Mouse (Mus musculus) forebrain, embryonic 16.5 days (tissue): ENCODE data around the gene Tcam1. TPM values are rescaled to one million over a fixed set of nuclear protein-coding genes. Genes with fewer than 3 reads are reported as not detected.
"Not testable (repeated sequence)": the region's sequence is repeated elsewhere in the genome, so short reads cannot be mapped to it uniquely, and the experiment has no call there.

ENCODE experiments used
- ATAC-seq: fragments of 200-750 bp; cut with Nextera tagmentation; 2 replicates; pipeline ENCODE4 v1.8.0; 2017; ENCODE audit warnings: mild to moderate bottlenecking, moderate library complexity
- H3K27ac ChIP-seq: fragments of 300-500 bp; sonication (generic); 2 replicates; pipeline ENCODE4 v1.5.1; 2014; ENCODE audit warnings: low read length, control low read depth
- H3K27me3 ChIP-seq: fragments of 300-500 bp; sonication (generic); replicated peaks from 2 replicates; pipeline ENCODE4 v1.6.1; 2014; ENCODE audit warnings: low read length; ENCODE audit not compliant: control insufficient read depth, insufficient read depth
- H3K36me3 ChIP-seq: fragments of 300-500 bp; sonication (generic); 2 replicates; pipeline ENCODE4 v1.6.1; 2014; ENCODE audit not compliant: control insufficient read depth, insufficient read depth
- H3K4me1 ChIP-seq: fragments of 300-500 bp; sonication (generic); replicated peaks from 2 replicates; pipeline ENCODE4 v1.6.1; 2014; ENCODE audit warnings: low read length; ENCODE audit not compliant: control insufficient read depth, insufficient read depth
- H3K4me2 ChIP-seq: fragments of 300-500 bp; sonication (generic); 2 replicates; pipeline ENCODE4 v1.6.1; 2014; ENCODE audit warnings: mild to moderate bottlenecking, low read length, control low read depth
- H3K4me3 ChIP-seq: fragments of 300-500 bp; sonication (generic); replicated peaks from 2 replicates; pipeline ENCODE4 v1.5.1; 2014; ENCODE audit warnings: mild to moderate bottlenecking, low read length, control low read depth
- H3K9ac ChIP-seq: fragments of 300-500 bp; sonication (generic); replicated peaks from 2 replicates; pipeline ENCODE4 v1.6.1; 2014; ENCODE audit warnings: low read depth, low read length, control low read depth
- H3K9me3 ChIP-seq: fragments of 300-500 bp; sonication (generic); 2 replicates; pipeline ENCODE4 v1.6.1; 2016; ENCODE audit warnings: low read length; ENCODE audit not compliant: control insufficient read depth
- WGBS: fragments of 180-500 bp; shearing (Covaris S2); extraction: QIAGEN DNeasy Blood & Tissue Kit; methylation state at CpG from one replicate; pipeline ENCODE4 v1.1.7; 2014; 5-methylcytosine and 5-hydroxymethylcytosine counted together
- polyA plus RNA-seq: library from polyadenylated mRNA; unstranded; fragments of >200 nt; fragmentation: Nextera tagmentation; extraction: Ambion mirVana; gene quantifications from 2 replicates; pipeline ENCODE4 v1.2.1, GENCODE M21; 2015

The Tcam1 gene
- polyA plus RNA-seq = 0.11 and 0.17 TPM in 2 replicates

GRCm38 (mm10) chr11:106276454-106276853 lies at the start of gene Tcam1:
Gene Tcam1 (plus strand): TSS chr11:106276672.
- H3K4me2 ChIP-seq = peak within 1 kb of the TSS; percentile 53
- 10% methylated on average over 25 of the region's 25 CpGs for WGBS
- H3K27me3 ChIP-seq = no peaks in the 10 kb centered on the region
- no peaks in the 10 kb centered on the region for H3K36me3 ChIP-seq
- no peak within 1 kb of the TSS; the same call in 1 of the 2 replicates for H3K9ac ChIP-seq
- H3K27ac ChIP-seq = no peak within 1 kb of the TSS
- peak; percentile 60 for ATAC-seq
- no peaks in the 10 kb centered on the region for H3K9me3 ChIP-seq
- peaks cover 15% of the 10 kb centered on the region for H3K4me1 ChIP-seq
- peak within 1 kb of the TSS; percentile 24 for H3K4me3 ChIP-seq

- H3K9ac ChIP-seq, H3K27ac ChIP-seq, H3K9me3 ChIP-seq, H3K27me3 ChIP-seq, H3K4me3 ChIP-seq, H3K4me2 ChIP-seq, ATAC-seq, H3K4me1 ChIP-seq: not testable (repeated sequence)
- whole genome bisulfite sequencing = 81% methylated on average over 8 of the region's 8 CpGs
- H3K36me3 ChIP-seq = peaks cover 50% of the 10 kb centered on the region
These were observed 42.5 kb upstream of the Tcam1 start for GRCm38 (mm10) chr11:106233978-106234377.

GRCm38 (mm10) chr11:106246834-106247233 lies 29.6 kb upstream of the Tcam1 start:
- ATAC-seq = no peak
- Histone ChIP-seq H3K9ac (no peak overlapping the region), H3K27ac (no peak overlapping the region), H3K27me3 (no peaks in the 10 kb centered on the region), H3K4me2 (no peak overlapping the region), H3K9me3 (no peaks in the 10 kb centered on the region), H3K4me1 (no peaks in the 10 kb centered on the region), H3K4me3 (no peak overlapping the region), H3K36me3 (peaks cover 75% of the 10 kb centered on the region)
- 100% methylated on average over 1 of the region's 1 CpGs for WGBS

GRCm38 (mm10) chr11:106249326-106249725 lies 27.1 kb upstream of the Tcam1 start:
- ATAC-seq = no peak
- Histone ChIP-seq H3K4me2 (no peak overlapping the region), H3K36me3 (peaks cover 59% of the 10 kb centered on the region), H3K4me3 (no peak overlapping the region), H3K27ac (no peak overlapping the region), H3K9me3 (no peaks in the 10 kb centered on the region), H3K4me1 (no peaks in the 10 kb centered on the region), H3K9ac (no peak overlapping the region), H3K27me3 (no peaks in the 10 kb centered on the region)
- WGBS = 86% methylated on average over 7 of the region's 7 CpGs

- no peak for ATAC-seq
- Histone ChIP-seq H3K4me2 (peak overlapping the region; percentile 85), H3K27me3 (no peaks in the 10 kb centered on the region), H3K36me3 (peaks cover 17% of the 10 kb centered on the region), H3K27ac (no peak overlapping the region), H3K4me1 (peaks cover 22% of the 10 kb centered on the region), H3K9ac (no peak overlapping the region), H3K9me3 (no peaks in the 10 kb centered on the region), H3K4me3 (peak overlapping the region; percentile 78)
- 22% methylated on average over 2 of the region's 2 CpGs for WGBS
These were observed 21.7 kb upstream of the Tcam1 start for GRCm38 (mm10) chr11:106254767-106255166.

GRCm38 (mm10) chr11:106255174-106255573 lies 21.3 kb upstream of the Tcam1 start:
- Histone ChIP-seq H3K4me2 (peak overlapping the region; percentile 85), H3K4me1 (peaks cover 22% of the 10 kb centered on the region), H3K4me3 (peak overlapping the region; percentile 78), H3K36me3 (peaks cover 14% of the 10 kb centered on the region), H3K9me3 (no peaks in the 10 kb centered on the region), H3K27me3 (no peaks in the 10 kb centered on the region), H3K9ac (peak overlapping the region; percentile 50), H3K27ac (no peak overlapping the region)
- WGBS = 3% methylated on average over 22 of the region's 22 CpGs
- ATAC-seq = no peak

- peak within 1 kb of the TSS; percentile 77 for H3K27ac ChIP-seq
- peaks cover 22% of the 10 kb centered on the region for H3K4me1 ChIP-seq
- H3K27me3 ChIP-seq = no peaks in the 10 kb centered on the region
- under 1% methylated on average over 42 of the region's 42 CpGs for WGBS
- peak; percentile 97 for ATAC-seq
- peak within 1 kb of the TSS; percentile 76 for H3K9ac ChIP-seq
- peak within 1 kb of the TSS; percentile 78 for H3K4me3 ChIP-seq
- H3K4me2 ChIP-seq = peak within 1 kb of the TSS; percentile 85
- H3K36me3 ChIP-seq = peaks cover 8% of the 10 kb centered on the region
- no peaks in the 10 kb centered on the region for H3K9me3 ChIP-seq
These were observed 20.6 kb upstream of the Tcam1 start, which contains the start of the genes Ftsj3 and Psmc5 for GRCm38 (mm10) chr11:106255685-106256451. Gene Ftsj3 (minus strand): TSS chr11:106256079. Gene Psmc5 (plus strand): TSS chr11:106256154.

GRCm38 (mm10) chr11:106256775-106257174 lies 19.7 kb upstream of the Tcam1 start:
- peak overlapping the region; percentile 76; the same call in 1 of the 2 replicates for H3K9ac ChIP-seq
- H3K27me3 ChIP-seq = no peaks in the 10 kb centered on the region
- peak overlapping the region; percentile 67 for H3K4me2 ChIP-seq
- peaks cover 4% of the 10 kb centered on the region for H3K36me3 ChIP-seq
- H3K4me1 ChIP-seq = peaks cover 22% of the 10 kb centered on the region
- peak overlapping the region; percentile 78 for H3K4me3 ChIP-seq
- H3K9me3 ChIP-seq = no peaks in the 10 kb centered on the region
- no peak for ATAC-seq
- WGBS = 70% methylated on average over 5 of the region's 5 CpGs
- no peak overlapping the region for H3K27ac ChIP-seq

- Histone ChIP-seq H3K36me3 (peaks cover 32% of the 10 kb centered on the region), H3K4me2 (no peak overlapping the region), H3K9me3 (no peaks in the 10 kb centered on the region), H3K27ac (no peak overlapping the region), H3K4me3 (no peak overlapping the region), H3K4me1 (peaks cover 13% of the 10 kb centered on the region), H3K9ac (no peak overlapping the region), H3K27me3 (no peaks in the 10 kb centered on the region)
- ATAC-seq = no peak
- 85% methylated on average over 14 of the region's 14 CpGs for WGBS
These were observed 15.5 kb upstream of the Tcam1 start for GRCm38 (mm10) chr11:106260826-106261450.
